Mouse (Mus musculus) gastrocnemius, adult 2 months (tissue): ENCODE measurements around the gene Ldhb. TPM values are rescaled to one million over a fixed set of nuclear protein-coding genes. Genes with fewer than 3 reads are reported as not detected.
A peak's percentile ranks its signal among the peaks of the same experiment; 100 is the strongest.
"Not testable (repeated sequence)": the region's sequence is repeated elsewhere in the genome, so short reads cannot be mapped to it uniquely, and the experiment has no call there.

Experiments used
- DNase-seq: peaks from one replicate; pipeline ENCODE4 v3.0.0; 2022
- H3K27ac ChIP-seq: fragments of 200-600 bp; 2 replicates; pipeline ENCODE4 v1.8.1; 2022; ENCODE audit warnings: mild to moderate bottlenecking
- H3K4me3 ChIP-seq: fragments of 200-600 bp; 2 replicates; pipeline ENCODE4 v1.8.1; 2022; ENCODE audit warnings: mild to moderate bottlenecking, moderate library complexity
- CTCF ChIP-seq: fragments of 200-600 bp; IDR thresholded peaks from 2 replicates; pipeline ENCODE4 v1.8.1; 2022; ENCODE audit warnings: antibody characterized with exemption, mild to moderate bottlenecking, moderate library complexity
- intact Hi-C: fragments of 180-260 bp; cut with DNase I; formaldehyde crosslinking; loops from one replicate; pipeline ENCODE4 v1.15.1; 2025
- total RNA-seq, 2 experiments: library from RNA; stranded (reverse); gene quantifications; 2 replicates each; pipeline ENCODE4 v1.2.3; 2021

Ldhb gene
- total RNA-seq, 2 experiments from 2014 or later: 299 to 1,071 TPM

DNA sequence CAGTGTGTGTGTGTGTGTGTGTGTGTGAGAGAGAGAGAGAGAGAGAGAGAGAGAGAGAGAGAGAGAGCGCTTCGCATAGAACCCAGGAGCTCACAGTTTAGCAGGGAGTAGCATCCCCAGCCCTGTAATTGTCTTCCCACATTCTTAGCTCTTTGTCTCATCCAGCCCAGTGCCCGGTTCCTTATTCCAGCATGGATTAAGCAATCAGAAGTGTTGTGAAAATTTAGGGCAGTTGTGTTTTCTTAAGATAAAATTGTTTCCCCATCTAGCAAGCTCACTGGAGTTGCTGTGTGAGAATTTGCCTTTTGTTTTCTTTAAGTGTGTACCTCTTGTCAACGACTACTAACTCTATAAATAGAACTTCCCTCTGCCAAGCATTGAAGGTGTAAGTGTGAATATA is 906 bp upstream of the Ldhb start:
- TF ChIP-seq CTCF: no peak
- DNase-seq: no peak
- H3K27ac ChIP-seq: no peak overlapping the region
- H3K4me3 ChIP-seq: no peak overlapping the region
- intact Hi-C loops: no loop called here

DNA sequence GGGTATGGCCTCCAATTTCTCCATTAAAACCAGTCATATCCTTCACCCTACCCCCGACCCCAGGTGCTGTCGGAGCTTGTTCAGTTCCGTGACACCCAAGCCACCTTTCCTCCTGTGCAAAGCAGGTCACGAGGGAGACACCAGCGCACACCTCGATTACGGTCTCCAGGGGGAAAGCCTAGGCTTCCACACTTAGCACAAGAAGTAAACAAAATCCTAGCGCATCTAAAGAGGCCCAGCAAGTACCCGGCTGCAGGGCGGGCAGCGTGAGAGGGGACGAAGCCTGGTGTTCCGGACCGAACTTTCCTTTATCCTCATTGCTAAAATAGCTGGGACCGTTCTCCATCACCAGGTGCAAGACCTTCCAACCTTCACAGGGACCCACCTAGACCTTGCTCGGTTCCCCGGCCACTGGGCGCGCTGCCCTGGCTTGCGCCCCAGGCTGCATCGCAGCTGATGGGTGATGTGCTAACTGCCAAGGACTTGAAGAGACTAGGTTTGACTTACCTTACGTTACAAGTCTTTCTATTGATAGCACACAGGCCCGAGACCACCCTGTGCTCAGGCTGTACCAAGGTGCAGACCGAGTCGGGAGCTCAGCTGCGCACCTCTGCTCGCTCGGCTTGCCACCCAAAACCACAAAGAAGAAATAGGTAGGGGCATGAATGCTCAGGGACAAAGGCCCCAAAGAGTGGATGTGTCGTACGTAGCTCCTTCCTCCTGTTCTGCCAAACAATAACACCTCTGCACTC is 548 bp downstream of the Ldhb start:
- TF ChIP-seq CTCF: no peak

DNA sequence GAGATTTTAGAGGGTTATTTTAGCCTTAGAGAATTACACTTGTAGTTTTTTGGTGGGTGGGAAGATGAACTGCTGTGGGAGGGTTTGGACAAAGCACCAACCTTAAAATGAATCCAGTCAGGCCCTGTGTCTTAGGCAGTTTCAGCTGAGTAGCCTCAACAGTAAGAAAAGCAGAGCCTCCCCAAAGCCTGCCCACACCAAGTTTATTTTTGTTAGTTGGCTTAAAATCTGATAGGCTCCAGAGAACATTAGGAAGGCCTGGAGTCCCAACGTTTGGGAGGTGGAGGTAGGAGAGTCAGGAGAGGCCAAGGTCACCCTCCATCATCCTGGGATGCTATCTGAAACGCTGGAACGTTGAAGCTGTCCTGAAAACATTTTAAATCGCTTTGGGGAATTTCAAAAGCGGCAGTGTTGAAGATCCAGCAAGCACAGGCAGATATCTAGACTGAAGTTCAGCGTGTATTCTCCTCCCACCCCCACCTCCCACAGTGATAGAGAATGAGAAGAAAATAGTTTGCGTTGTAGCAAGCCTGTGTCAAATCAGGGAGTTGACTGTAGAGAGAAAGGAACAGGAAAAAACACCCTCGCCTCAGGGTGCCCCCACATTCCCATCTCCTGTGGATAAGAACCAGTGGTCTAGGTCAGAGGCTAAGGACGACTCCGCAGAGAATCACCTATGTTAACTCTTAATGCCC is 1.3 kb downstream of the Ldhb start:
- Histone ChIP-seq H3K27ac (peak overlapping the region; percentile 85), H3K4me3 (peak overlapping the region; percentile 77)
- intact Hi-C loops: no loop called here
- no peak for TF ChIP-seq CTCF
- DNase-seq: no peak

More for the DNA sequence above, 548 bp downstream of the Ldhb start:
- intact Hi-C loops: no loop called here
- DNase-seq: peak; percentile 31
- Histone ChIP-seq H3K27ac (peak overlapping the region; percentile 85), H3K4me3 (peak overlapping the region; percentile 77)

DNA sequence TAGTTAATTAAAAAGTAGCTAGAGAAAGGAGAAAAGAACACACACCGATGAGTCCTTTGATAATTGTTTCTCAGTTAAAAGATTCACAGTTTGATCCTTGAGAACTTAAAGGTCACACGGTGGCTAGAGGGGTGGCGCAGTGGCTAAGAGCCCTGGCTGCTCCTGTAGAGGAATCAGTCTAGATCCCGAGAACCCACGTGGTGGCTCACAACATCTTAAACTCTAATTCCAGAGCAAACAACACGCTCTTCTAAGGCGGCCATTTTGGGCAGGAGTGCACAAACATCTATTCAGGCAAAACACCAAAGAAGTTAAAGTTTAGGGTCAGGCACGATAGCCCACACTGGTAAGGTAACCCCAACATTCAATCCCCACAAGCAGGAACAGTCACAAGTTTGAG is 4.2 kb downstream of the Ldhb start:
- Histone ChIP-seq H3K27ac (peak overlapping the region; percentile 21; the same call in 1 of the 2 replicates), H3K4me3 (peak overlapping the region; percentile 32; the same call in 1 of the 2 replicates)
- DNase-seq: no peak
- TF ChIP-seq CTCF: no peak
- intact Hi-C loops: no loop called here

DNA sequence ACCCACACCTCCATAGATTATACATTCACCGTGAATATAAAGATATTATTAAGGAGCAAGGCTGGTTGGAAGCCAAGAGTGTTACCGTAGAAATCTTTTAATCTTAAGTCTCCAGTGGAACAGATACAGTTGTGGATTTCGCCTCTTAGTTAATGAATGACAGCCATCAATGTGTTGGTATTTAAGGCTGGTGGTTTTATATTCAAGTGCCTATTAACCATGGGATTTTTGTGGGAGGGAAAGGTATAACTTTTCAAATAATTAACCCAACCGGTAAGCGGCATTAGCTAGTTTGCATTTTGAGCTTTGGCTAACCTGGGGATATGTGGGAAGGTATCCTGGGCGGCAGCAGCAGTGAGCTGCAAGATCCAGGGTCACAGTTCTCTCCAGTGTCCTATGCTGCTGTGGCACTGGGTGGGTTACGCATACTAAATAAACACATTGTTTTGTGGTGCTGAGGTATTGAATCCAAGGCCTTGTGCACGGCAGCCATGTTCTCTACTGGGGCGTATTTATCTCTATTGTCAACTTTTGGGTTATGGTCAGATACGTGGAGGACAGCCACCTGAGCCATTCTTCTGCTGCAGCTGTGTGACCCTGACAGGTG is 5.1 kb downstream of the Ldhb start:
- H3K27ac ChIP-seq: no peak overlapping the region
- no peak for DNase-seq
- TF ChIP-seq CTCF: no peak
- intact Hi-C loops: no loop called here
- H3K4me3 ChIP-seq: no peak overlapping the region

DNA sequence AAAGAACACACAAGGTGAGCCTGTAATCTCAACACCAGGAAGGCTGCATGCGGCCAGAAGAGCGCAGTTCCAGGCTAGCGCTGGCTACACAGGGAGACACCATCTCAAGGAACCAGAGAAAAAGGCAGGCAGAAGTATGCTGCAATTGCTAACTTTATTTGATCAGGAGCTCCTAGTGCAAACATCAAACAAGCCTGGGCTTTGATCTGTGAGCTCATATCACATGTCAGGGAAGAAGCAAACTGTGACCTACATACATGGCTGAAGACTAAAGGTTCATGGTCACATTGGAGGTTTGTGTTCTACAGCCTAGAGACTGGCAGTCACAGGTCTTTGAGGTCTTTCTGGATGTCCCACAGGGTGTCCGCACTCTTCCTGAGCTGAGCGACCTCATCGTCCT is 17.6 kb downstream of the Ldhb start:
- H3K27ac ChIP-seq, H3K4me3 ChIP-seq, DNase-seq, intact Hi-C loops: not testable (repeated sequence)

DNA sequence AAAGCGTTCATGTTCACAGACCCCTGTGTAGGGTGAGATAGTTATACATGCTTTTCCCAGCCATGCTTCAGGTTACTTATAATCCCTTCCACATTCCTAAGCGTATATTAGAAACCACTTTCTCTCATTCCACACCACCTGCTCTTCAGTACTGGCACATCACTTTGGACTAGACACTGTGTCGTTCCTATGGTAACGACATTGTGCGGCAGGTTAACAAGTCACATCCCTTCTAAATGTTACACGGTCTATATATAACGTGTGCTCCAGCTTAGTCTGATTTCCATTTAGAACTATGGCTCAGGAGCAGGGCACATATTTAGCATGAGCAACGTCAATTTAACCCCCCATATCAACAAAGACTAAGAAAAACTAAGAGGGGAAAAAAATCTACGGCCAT is 20.1 kb downstream of the Ldhb start:
- no peak for TF ChIP-seq CTCF
- intact Hi-C loops: no loop called here
- no peak overlapping the region for H3K4me3 ChIP-seq
- no peak for DNase-seq
- peak overlapping the region; percentile 28; the same call in 1 of the 2 replicates for H3K27ac ChIP-seq

DNA sequence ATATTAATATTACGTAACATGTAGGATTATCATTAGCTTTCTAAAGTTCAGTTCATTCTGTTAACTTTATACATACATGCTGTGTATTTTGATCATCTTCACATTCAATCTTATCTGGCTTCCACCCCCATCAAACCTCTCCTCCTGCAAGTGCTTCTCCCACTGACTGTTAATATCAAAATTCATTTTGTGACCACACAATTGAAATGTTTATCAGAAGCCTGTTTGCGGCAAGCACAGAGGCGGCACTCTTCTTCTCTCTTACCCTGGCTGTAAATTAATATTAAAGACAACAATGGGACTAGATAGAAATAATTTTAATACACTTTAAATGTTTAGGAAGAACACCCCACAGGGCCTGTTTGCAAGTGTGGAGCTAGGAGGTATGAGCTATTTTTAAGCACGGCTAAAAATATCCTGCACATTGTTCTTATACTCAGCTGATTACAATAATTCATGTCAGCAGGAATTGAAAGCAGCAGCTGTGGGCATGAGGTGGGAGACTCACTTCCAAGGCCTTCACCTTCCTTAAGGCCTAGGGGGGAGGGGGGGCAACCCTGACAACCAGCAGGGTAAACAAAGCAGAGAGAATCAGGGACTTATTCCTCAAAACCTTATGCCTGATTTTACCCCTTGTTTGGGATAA is 22.2 kb downstream of the Ldhb start:
- no peak overlapping the region for H3K4me3 ChIP-seq
- intact Hi-C loops: no loop called here
- no peak for DNase-seq
- TF ChIP-seq CTCF: no peak
- H3K27ac ChIP-seq: peak overlapping the region; percentile 12; the same call in 1 of the 2 replicates

DNA sequence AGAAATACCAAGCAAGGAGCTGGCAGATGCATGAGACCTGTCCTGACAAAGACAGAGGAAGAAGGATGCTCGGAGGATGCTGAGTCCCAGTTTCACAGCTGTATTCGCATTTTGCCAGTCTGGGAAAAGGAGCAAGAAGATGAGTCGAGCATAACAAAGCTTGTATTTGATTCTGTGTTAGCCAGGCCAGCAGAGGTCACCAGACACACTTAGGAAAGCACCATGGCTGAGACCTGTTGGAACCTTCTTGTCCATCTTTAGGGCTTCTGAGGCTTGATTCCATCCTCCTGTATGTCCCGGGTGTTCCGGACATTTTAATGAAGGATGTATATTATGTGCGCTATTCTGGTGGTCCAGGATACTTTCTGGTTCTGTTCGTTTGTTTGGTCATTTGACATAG is 30.5 kb downstream of the Ldhb start:
- Histone ChIP-seq H3K27ac (no peak overlapping the region), H3K4me3 (no peak overlapping the region)
- intact Hi-C loops: loop anchor here (1.0 kb wide), 1 partner anchor 41 kb away; no protein-coding TSS in a partner anchor
- DNase-seq: no peak
- TF ChIP-seq CTCF: peak; percentile 55

DNA sequence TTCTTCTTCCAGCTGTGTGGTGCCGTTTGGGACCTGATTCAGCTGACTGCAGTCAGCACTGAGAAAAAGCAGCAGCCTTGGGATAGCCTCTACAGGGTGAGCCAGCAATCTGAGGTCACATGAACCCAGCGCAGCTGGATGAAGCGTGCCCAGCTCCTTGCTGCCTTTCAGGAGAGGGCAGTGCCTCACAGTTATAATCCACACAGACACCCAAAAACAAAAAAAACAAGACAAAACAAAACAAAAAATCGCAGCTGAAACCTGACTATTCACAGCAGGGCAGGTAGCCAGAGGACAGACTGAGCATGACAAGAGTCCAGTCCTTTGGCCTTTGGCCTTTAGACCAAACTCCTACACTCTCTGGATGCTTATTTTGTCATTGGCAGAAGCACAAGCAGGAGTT is 35.0 kb downstream of the Ldhb start, which contains the start of gene Gys2:
TSS of gene Gys2 (minus strand) at position 309 of the 403 bp plus-strand sequence.
- intact Hi-C loops: no loop called here
- TF ChIP-seq CTCF: no peak
- Histone ChIP-seq H3K4me3 (no peak within 1 kb of the TSS), H3K27ac (no peak within 1 kb of the TSS)
- no peak for DNase-seq

DNA sequence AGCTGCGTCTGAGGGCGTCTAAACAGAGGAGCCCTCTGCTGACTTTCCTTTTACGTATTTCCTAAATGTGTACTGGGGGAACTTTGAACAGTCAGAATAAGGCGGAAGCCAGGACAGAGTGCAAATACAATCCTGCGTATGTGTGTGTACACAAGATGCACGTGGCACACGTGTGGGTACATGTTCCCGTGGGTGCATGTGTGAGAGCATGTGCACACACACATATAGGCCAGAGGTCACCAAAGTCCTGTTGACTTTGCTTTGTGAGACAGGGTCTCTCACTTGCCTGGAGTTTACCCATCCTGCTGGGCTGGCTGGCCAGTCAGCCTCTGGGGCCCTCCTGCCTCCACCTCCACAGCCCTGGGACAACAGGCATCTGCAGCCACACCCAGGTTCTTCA is 36.6 kb downstream of the Ldhb start:
- Histone ChIP-seq H3K4me3 (no peak overlapping the region), H3K27ac (no peak overlapping the region)
- intact Hi-C loops: no loop called here
- DNase-seq: no peak
- no peak for TF ChIP-seq CTCF

DNA sequence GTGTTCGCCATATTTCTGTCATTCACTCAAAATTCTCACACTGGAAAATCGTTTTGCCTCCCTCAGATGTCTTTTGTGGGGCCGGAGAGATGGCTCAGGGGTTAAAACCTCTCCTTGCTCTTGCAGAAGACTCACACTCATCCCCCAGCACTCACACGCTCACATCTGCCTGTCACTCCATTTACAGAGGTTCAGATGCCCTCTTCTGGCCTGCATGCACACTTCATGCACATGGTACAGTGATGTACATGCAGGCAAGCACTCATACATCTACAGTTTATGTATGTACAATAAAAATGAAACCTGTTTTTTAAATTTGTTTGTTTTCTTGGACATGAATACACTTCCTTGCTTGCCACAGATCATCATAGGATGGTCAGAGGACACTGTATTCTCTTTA is 38.2 kb downstream of the Ldhb start:
- peak; percentile 4; the same call in 1 of the 2 replicates for TF ChIP-seq CTCF
- Histone ChIP-seq H3K27ac (no peak overlapping the region), H3K4me3 (no peak overlapping the region)
- no peak for DNase-seq
- intact Hi-C loops: no loop called here

DNA sequence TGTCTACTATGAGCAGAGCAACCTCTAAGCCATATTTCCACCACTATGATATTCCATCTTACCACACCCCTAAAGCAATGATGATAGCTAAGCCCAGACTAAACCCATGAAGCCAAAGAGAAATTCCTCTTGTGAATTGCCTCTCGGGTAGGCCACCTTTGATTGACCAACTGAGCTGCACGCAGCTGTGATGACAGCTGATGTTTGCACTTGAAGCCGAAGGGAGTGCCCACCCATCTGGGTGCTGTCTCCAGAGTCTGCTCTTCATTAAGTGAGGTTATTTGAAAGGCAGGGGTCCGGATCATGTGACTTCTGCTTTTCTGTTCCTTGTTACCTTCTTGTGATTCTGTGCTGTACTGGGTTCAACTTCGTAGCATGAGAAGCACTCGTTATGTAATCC is 45.6 kb downstream of the Ldhb start:
- DNase-seq: no peak
- Histone ChIP-seq H3K4me3 (no peak overlapping the region), H3K27ac (no peak overlapping the region)
- intact Hi-C loops: no loop called here
- no peak for TF ChIP-seq CTCF
